In the genomic region with DNA sequence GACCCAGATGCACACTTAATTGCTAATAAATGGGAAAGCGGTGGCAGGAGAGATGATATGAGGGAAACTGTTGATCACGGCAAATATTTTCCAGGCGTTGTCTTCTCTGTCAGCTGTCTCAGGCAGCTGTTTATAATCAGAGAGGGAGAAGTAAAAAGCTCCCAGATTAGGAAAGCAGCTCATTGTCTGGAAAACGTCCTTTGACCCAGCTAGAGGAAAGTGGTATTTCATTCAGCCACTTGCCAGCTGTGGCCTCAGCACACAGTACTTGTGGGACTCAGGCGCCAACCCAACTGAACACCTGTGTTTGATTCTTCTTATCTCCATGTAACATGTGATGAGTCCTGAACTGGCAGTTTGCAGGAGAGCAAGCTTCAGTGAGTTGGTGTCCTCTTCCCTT, we compare ENCODE assay signal across 14 mouse cellular contexts.
"Had no signal": no experiment of that assay in that cellular context is flagged by ENCODE, and none has a peak within 500 bp of the region (broad histone marks: within the 10 kb centered on the region; RNA-seq: fewer than 3 reads in every experiment).

No protein-coding gene starts in this region.

- H3K9ac ChIP-seq: liver, embryonic 14.5 days; midbrain, embryonic 15.5 days; neural tube, embryonic 12.5 days; stomach, embryonic 15.5 days had no signal

- H3K36me3 ChIP-seq: midbrain, embryonic 15.5 days; neural tube, embryonic 12.5 days; stomach, embryonic 15.5 days had no signal

- H3K4me2 ChIP-seq: midbrain, embryonic 11.5 days; midbrain, embryonic 15.5 days; neural tube, embryonic 12.5 days; stomach, embryonic 15.5 days had no signal

- ATAC-seq: midbrain, embryonic 15.5 days had no signal

- H3K27me3 ChIP-seq: midbrain, embryonic 15.5 days; neural tube, embryonic 12.5 days; stomach, embryonic 15.5 days had no signal

- H3K4me1 ChIP-seq: midbrain, embryonic 15.5 days; neural tube, embryonic 12.5 days; stomach, embryonic 15.5 days had no signal

- H3K27ac ChIP-seq: kidney, postnatal 0 days; liver, embryonic 14.5 days; midbrain, embryonic 15.5 days; neural tube, embryonic 12.5 days; stomach, embryonic 15.5 days had no signal

- H3K9me3 ChIP-seq: midbrain, embryonic 15.5 days; neural tube, embryonic 12.5 days; stomach, embryonic 15.5 days had no signal

- DNase-seq: kidney, adult 11 months; kidney, adult 9 months; kidney, postnatal 4 days; left cerebral cortex, postnatal 4 days; liver; right cerebral cortex, postnatal 14 days; thymus, adult 2 months; thymus, postnatal 25 days had no signal

- H3K4me3 ChIP-seq: midbrain, embryonic 15.5 days; neural tube, embryonic 12.5 days; stomach, embryonic 15.5 days had no signal
